Mouse (Mus musculus): ENCODE measurements around the gene Tmem42.

DNA sequence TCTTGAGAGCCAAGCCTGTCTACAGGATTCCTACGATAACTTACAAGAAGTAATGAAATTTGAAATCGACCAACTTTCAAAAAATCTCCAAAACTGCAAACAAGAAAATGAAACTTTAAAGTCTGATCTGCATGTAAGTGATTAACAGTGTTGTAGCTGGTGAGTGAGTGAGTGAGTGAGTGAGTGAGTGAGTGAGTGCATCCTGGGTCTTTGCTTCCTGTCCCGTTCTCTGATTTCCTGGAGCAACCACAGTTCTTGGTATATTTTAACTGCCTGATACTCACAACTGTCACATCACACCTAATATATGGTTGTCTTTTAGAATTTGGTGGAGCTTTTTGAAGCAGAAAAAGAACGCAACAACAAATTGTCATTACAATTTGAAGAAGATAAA lies 21.9 kb upstream of the Tmem42 start:
- no peak for TF ChIP-seq CTCF (IDR thresholded peaks at IDR 0.05; ENCODE audit: low read depth)
- no peak for TF ChIP-seq EP300 (IDR thresholded peaks at IDR 0.05; ENCODE audit: low read depth)
